Mouse (Mus musculus) left cerebral cortex, postnatal 10 days (tissue): ENCODE measurements around the gene Saa3. TPM values are rescaled to one million over a fixed set of nuclear protein-coding genes. Genes with fewer than 3 reads are reported as not detected.

Experiments
- total RNA-seq, 2 experiments: library from RNA; stranded (reverse); gene quantifications; 2 replicates each; pipeline ENCODE4 v1.2.3; 2021

Gene Saa3
- total RNA-seq, 2 experiments from 2014 or later: not detected

Other genes with a start within 250 kb of the Saa3 start
- gene Sergef, start 75.9 kb downstream of the Saa3 start, total RNA-seq: 10 to 100 TPM; 57.3 to 61.3 TPM
- gene Tph1, start 43.2 kb downstream of the Saa3 start, total RNA-seq: under 1 TPM; 0.45 to 0.69 TPM
- 1 to 10 TPM; 9.3 to 9.5 TPM for gene Saal1, start 5.0 kb downstream of the Saa3 start, total RNA-seq
- gene Saa4, start 16.9 kb upstream of the Saa3 start, total RNA-seq: not detected
- gene Saa1, start 27.3 kb upstream of the Saa3 start, total RNA-seq: not detected
- gene Saa2, start 36.1 kb upstream of the Saa3 start, total RNA-seq: not detected
- gene Hps5, start 80.4 kb upstream of the Saa3 start, total RNA-seq: 10 to 100 TPM; 13.8 to 14.7 TPM
- gene Gtf2h1, start 80.4 kb upstream of the Saa3 start, total RNA-seq: 10 to 100 TPM; 38.4 to 40.8 TPM
- gene Ldha, start 125.8 kb upstream of the Saa3 start, total RNA-seq: 100 to 1,000 TPM; 495 to 502 TPM
- gene Ldhc, start 145.5 kb upstream of the Saa3 start, total RNA-seq: not detected
- 10 to 100 TPM; 91.5 to 94.0 TPM for gene Tsg101, start 204.3 kb upstream of the Saa3 start, total RNA-seq
- gene Uevld, start 242.8 kb upstream of the Saa3 start, total RNA-seq: 10 to 100 TPM; 10.8 to 11.7 TPM